In the genomic region with DNA sequence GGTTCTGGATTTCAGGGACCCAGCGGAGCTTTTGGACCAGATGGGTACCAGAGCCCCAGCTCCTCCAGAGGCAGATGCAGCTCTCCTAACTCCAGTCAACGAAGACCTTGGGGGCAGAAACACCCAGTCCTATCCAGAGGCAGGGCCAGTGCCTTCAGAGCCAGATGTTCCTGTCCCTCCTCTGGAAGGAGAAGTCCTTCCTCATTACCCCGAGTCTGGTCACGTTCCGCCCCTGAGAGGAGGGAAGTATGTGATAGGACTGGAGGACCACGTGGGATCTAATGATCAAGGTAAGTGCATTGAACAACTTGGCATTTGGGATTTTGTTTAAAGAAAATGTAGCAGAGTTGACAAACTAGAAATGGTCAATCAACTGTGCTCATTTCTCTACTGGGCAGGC, we compare ENCODE assay signal across 17 mouse cellular contexts.
"Had no signal": no experiment of that assay in that cellular context is flagged by ENCODE, and none has a peak within 500 bp of the region (broad histone marks: within the 10 kb centered on the region; RNA-seq: fewer than 3 reads in every experiment).

No protein-coding gene starts in this region.

- H3K4me2 ChIP-seq: liver, embryonic 13.5 days; lung, embryonic 15.5 days; midbrain, embryonic 13.5 days; neural tube, embryonic 13.5 days; stomach, embryonic 15.5 days had no signal

- H3K4me3 ChIP-seq: layer of hippocampus, adult 2 months; liver, embryonic 13.5 days; lung, embryonic 15.5 days; megakaryocyte, embryonic 14.5 days; midbrain, embryonic 13.5 days; neural tube, embryonic 13.5 days; stomach, embryonic 15.5 days had no signal

- ATAC-seq: liver, postnatal 0 days; midbrain, embryonic 13.5 days had no signal

- H3K27ac ChIP-seq: kidney, postnatal 0 days; layer of hippocampus, adult 2 months; liver, embryonic 13.5 days; macrophage; midbrain, embryonic 13.5 days; neural tube, embryonic 13.5 days; stomach, embryonic 15.5 days had no signal

- H3K9ac ChIP-seq: liver, embryonic 13.5 days; liver, postnatal 0 days; lung, embryonic 15.5 days; midbrain, embryonic 13.5 days; neural tube, embryonic 13.5 days; stomach, embryonic 15.5 days had no signal

- H3K36me3 ChIP-seq: midbrain, embryonic 13.5 days; neural tube, embryonic 13.5 days; stomach, embryonic 15.5 days had no signal

- DNase-seq: kidney, adult 8-10 months; kidney, postnatal 4 days; liver; liver, embryonic 13.5 days; liver, postnatal 0 days; lung, postnatal 14 days; right cerebral cortex, postnatal 14 days; thymus, adult 2 months; thymus, postnatal 25 days had no signal

- H3K27me3 ChIP-seq: liver, embryonic 13.5 days; megakaryocyte, embryonic 14.5 days; midbrain, embryonic 13.5 days; neural tube, embryonic 13.5 days; stomach, embryonic 15.5 days had no signal

- H3K9me3 ChIP-seq: liver, embryonic 13.5 days; lung, embryonic 15.5 days; megakaryocyte, embryonic 14.5 days; midbrain, embryonic 13.5 days; neural tube, embryonic 13.5 days; stomach, embryonic 15.5 days had no signal
